Mouse (Mus musculus): ENCODE data around the gene Olfr113. TPM values are rescaled to one million over a fixed set of nuclear protein-coding genes. Genes with fewer than 3 reads are reported as not detected.
"Not testable (repeated sequence)": the region's sequence is repeated elsewhere in the genome, so short reads cannot be mapped to it uniquely, and the experiment has no call there.

The Olfr113 gene
- not detected in 2 replicates for polyA plus RNA-seq (2016; fragmentation: Nextera tagmentation; extraction: Ambion mirVana)

DNA sequence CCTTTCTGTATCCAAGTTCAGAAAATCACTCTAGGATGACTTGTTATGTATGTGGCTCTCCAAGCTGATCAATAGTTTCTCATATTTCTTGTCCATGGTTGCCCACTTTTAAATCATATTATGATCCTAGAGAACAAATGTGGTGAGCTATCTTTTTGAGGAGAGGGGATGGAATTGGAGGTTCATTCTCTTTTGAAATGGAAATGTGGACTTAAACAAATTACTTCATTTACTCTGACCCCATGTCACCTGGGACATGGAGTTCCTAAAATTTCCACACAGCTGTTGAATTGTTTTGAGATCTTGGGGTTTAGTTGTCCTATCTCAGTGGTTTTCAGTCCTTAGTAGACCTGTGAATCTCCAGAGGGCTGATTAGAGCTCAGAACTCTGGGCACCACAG lies at the start of gene Olfr113:
TSS of gene Olfr113 (minus strand) at position 101 of the 400 bp plus-strand sequence.
- no peaks in the 10 kb centered on the region for H3K4me1 ChIP-seq
- H3K9me3 ChIP-seq (replicated peaks): no peaks in the 10 kb centered on the region
- H3K27ac ChIP-seq: no peak within 1 kb of the TSS
- no peaks in the 10 kb centered on the region for H3K36me3 ChIP-seq
- no peaks in the 10 kb centered on the region for H3K27me3 ChIP-seq (ENCODE audit: low read depth, poor library complexity, severe bottlenecking)
- no peak within 1 kb of the TSS for H3K4me3 ChIP-seq
- DNase-seq (ENCODE audit: low spot score): no peak

GRCm38 (mm10) chr17:37627009-37627408 lies 49.5 kb upstream of the Olfr113 start, which contains the start of the genes Olfr115 and Olfr116:
Gene Olfr115, minus strand, starts transcription at chr17:37627109.
Gene Olfr116, minus strand, starts transcription at chr17:37627199.
- H3K27me3 ChIP-seq (ENCODE audit: low read depth, poor library complexity, severe bottlenecking): no peaks in the 10 kb centered on the region
- DNase-seq (ENCODE audit: low spot score): no peak
- no peak within 1 kb of the TSS for H3K4me3 ChIP-seq
- H3K27ac ChIP-seq: no peak within 1 kb of the TSS
- no peaks in the 10 kb centered on the region for H3K4me1 ChIP-seq
- H3K9me3 ChIP-seq (replicated peaks): no peaks in the 10 kb centered on the region
- H3K36me3 ChIP-seq: no peaks in the 10 kb centered on the region
- WGBS: 75% methylated on average over 2 of the region's 2 CpGs

DNA sequence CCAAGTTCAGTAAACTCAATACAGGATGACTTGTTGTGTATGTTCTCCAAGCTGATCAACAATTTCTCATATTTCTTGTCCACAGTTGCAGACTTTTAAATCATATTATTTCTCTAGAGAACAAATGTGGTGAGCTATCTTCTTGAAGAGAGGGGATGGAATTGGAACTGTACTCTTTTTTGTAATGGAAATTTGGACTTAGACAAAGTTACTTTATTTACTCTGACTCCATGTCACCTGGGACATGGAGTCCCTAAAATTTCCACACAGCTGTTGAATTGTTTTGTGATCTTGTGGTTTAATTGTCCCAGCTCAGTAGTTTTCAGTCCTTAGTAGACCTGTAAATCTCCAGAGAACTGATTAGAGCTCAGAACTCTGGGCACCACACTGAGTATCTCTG lies 15.2 kb upstream of the Olfr113 start, which contains the start of gene Olfr114:
TSS of gene Olfr114 (minus strand) at position 101 of the 400 bp plus-strand sequence.
- no peak for DNase-seq (ENCODE audit: low spot score)
- H3K36me3 ChIP-seq: no peaks in the 10 kb centered on the region
- H3K27me3 ChIP-seq (ENCODE audit: low read depth, poor library complexity, severe bottlenecking): no peaks in the 10 kb centered on the region
- no peaks in the 10 kb centered on the region for H3K4me1 ChIP-seq
- H3K9me3 ChIP-seq (replicated peaks): no peaks in the 10 kb centered on the region
- H3K4me3 ChIP-seq: no peak within 1 kb of the TSS
- no peak within 1 kb of the TSS for H3K27ac ChIP-seq

GRCm38 (mm10) chr17:37569351-37569750 lies 8.1 kb downstream of the Olfr113 start, which contains the start of gene Olfr112:
Gene Olfr112, minus strand, starts transcription at chr17:37569451.
- no peaks in the 10 kb centered on the region for H3K9me3 ChIP-seq (replicated peaks)
- H3K36me3 ChIP-seq: no peaks in the 10 kb centered on the region
- DNase-seq (ENCODE audit: low spot score): no peak
- no peak within 1 kb of the TSS for H3K4me3 ChIP-seq
- no peaks in the 10 kb centered on the region for H3K4me1 ChIP-seq
- H3K27me3 ChIP-seq (ENCODE audit: low read depth, poor library complexity, severe bottlenecking): no peaks in the 10 kb centered on the region
- no peak within 1 kb of the TSS for H3K27ac ChIP-seq

DNA sequence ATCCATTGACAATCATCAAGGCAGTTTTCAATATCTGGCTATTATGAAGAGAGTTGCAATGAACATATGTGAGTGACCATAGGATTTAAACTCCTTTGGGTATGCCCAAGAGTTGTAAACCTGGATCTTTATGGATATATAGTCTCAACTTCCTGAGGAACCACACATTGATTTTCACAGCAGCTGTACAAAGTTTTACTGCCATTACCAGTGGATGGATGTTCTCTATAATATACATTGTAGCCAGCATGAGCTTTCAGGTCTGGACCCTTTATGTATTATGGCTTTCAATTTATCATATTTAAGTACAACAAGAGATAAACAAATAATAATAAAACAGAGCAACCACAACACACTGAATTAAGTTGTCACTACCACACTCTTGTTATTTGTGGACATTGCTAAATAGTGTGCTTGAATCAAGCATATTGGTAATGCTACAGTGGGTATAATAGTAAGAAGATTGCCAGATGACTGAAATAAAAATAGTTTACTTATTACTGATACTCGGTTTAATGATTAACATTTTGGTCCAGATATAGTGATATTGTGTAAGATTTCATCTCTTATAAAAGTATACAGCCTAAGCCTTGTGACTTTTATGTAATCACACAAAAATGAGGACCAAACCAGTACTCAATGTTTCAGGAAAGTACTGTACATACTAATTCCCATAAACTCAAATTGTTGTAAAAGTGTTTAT lies 18.4 kb downstream of the Olfr113 start:
- Histone ChIP-seq H3K9me3 (replicated peaks) (no peaks in the 10 kb centered on the region), H3K4me1 (no peaks in the 10 kb centered on the region), H3K36me3 (no peaks in the 10 kb centered on the region), H3K4me3 (no peak overlapping the region), H3K27ac (no peak overlapping the region), H3K27me3 (ENCODE audit: low read depth, poor library complexity, severe bottlenecking) (no peaks in the 10 kb centered on the region)
- 83% methylated on average over 1 of the region's 1 CpGs for WGBS
- DNase-seq (ENCODE audit: low spot score): no peak

DNA sequence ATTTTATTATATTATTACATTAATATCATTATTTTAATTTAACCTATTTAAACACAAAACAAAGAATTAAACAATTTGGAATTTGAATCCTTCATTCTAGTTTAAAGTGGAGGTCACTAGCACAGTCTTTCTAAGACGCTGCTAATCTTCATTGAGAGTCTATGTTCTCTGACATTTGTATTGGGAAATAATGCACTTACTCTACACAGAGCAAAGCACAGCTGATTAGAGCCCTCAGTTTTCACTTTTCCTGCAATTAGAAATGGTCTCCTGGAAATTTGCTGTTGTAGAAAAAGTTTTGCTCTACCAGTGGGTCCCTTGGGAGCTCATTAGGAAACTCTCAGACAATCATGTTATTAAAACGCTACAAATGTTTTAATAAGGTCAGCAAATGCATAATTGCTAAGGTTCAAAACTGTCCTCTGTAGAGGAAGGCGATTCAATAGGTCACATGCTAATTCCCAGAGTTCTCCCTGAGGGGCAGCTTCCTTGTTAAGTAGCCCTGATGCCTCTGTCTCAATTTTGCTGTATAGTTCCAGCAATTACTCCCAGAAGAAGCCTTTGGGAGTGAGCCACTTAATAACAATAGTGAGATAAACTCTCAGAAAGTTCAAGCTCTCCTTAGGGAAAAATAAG lies 33.5 kb downstream of the Olfr113 start:
- Histone ChIP-seq H3K27ac (no peak overlapping the region), H3K9me3 (replicated peaks) (no peaks in the 10 kb centered on the region), H3K36me3 (no peaks in the 10 kb centered on the region), H3K27me3 (ENCODE audit: low read depth, poor library complexity, severe bottlenecking) (no peaks in the 10 kb centered on the region), H3K4me1 (no peaks in the 10 kb centered on the region), H3K4me3 (no peak overlapping the region)
- WGBS: 74% methylated on average over 3 of the region's 3 CpGs
- no peak for DNase-seq (ENCODE audit: low spot score)

DNA sequence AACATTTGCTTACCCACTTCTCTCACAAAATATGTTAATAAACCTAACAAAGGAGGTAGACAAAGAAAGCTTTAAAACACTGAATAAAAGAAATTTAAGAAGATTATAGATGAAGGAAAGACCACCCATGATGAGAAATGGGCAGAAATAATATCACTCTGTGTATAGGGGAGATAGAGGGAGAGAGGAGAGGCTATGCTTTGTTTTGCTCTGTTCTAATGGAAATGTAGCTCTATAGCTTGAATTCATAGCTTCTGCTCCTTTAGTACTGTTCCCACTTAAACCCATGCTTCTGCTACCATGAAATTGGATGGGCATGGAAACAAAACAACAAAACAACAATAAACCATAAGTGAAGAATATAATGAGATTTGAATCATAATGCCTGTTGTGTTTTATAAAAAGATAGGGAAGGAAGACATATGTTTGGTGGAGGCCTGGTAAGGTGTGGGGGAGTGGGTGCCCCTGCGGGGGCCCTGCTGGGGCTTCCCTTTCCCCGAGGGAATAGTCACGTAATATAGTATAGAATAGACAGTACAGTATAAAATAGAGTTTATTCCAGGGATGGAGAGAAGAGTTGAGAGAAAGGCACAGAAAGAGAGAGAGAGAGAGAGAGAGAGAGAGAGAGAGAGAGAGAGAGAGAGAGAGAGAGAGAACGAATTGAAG lies 35.9 kb downstream of the Olfr113 start:
- Histone ChIP-seq H3K36me3 (no peaks in the 10 kb centered on the region), H3K9me3 (replicated peaks) (no peaks in the 10 kb centered on the region), H3K4me3 (no peak overlapping the region), H3K27ac (no peak overlapping the region), H3K4me1 (no peaks in the 10 kb centered on the region), H3K27me3 (ENCODE audit: low read depth, poor library complexity, severe bottlenecking) (no peaks in the 10 kb centered on the region)
- 88% methylated on average over 4 of the region's 4 CpGs for WGBS
- no peak for DNase-seq (ENCODE audit: low spot score)

- not testable (repeated sequence) for DNase-seq (ENCODE audit: low spot score); H3K27me3 ChIP-seq (ENCODE audit: low read depth, poor library complexity, severe bottlenecking); H3K4me3 ChIP-seq; H3K4me1 ChIP-seq; H3K9me3 ChIP-seq (replicated peaks); H3K27ac ChIP-seq; H3K36me3 ChIP-seq
- 69% methylated on average over 1 of the region's 1 CpGs for WGBS
These were observed 39.0 kb downstream of the Olfr113 start for GRCm38 (mm10) chr17:37538416-37538815.

DNA sequence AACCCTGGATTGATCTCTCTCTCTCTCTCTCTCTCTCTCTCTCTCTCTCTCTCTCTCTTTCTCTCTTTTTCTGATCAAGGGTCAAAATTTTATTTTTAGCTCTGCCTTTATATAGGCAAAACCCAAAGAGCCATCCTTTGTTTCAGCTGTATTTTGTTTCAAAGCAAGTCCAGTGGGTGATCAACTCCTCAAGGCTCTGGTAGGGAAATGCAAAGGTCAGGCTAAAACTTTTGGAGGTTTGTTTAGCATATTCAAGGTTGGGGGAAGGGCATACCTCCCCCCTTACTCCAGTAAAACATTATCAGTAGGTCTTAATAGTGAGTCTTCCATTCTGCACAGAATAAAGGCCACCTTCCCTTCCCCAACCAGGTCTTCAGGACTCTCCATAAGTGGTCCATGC lies 42.3 kb downstream of the Olfr113 start:
- Histone ChIP-seq H3K9me3 (replicated peaks) (no peaks in the 10 kb centered on the region), H3K4me1 (no peaks in the 10 kb centered on the region), H3K36me3 (no peaks in the 10 kb centered on the region), H3K27me3 (ENCODE audit: low read depth, poor library complexity, severe bottlenecking) (no peaks in the 10 kb centered on the region), H3K4me3 (no peak overlapping the region), H3K27ac (no peak overlapping the region)
- DNase-seq (ENCODE audit: low spot score): no peak

DNA sequence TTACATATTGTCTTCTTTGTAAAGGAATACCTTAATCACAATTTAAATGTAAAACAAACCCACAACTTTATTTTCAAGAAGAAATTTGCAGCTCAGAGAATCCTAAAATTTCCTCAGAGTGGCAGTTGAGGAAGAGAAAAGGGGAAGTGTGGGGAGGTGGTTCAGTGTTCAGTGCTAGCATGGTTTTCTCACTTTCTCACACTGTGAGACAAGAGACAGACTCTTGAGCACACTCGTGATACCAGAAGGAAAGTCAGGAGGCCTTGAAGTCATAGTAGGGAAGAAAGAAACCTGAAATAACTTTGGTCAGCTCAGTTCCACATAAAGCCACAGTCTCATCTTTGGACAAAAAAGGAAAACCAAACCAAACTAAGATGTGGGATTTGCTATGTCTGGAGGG lies 52.0 kb downstream of the Olfr113 start:
- H3K4me3 ChIP-seq; H3K4me1 ChIP-seq; H3K27me3 ChIP-seq (ENCODE audit: low read depth, poor library complexity, severe bottlenecking); H3K9me3 ChIP-seq (replicated peaks); H3K27ac ChIP-seq; H3K36me3 ChIP-seq; DNase-seq (ENCODE audit: low spot score): not testable (repeated sequence)
- 83% methylated on average over 1 of the region's 1 CpGs for whole genome bisulfite sequencing

DNA sequence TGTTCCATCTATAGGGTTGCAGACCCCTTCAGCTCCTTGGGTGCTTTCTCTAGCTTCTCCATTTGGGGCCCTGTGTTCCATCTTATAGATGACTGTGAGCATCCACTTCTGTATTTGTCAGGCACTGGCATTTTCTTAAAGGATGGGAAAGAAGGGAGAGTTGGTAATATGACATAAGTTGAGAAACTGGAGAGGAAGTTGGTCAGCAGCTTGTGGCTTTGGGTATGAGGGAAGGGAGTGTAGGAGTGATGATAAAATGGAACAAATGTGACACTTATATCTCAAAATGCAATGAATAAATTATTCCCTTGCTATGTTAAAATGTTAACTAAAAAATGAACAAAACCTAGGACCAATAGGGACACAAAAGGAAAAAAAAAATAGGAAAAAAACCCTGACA lies 52.9 kb downstream of the Olfr113 start:
- H3K4me1 ChIP-seq; H3K27ac ChIP-seq; H3K4me3 ChIP-seq; H3K27me3 ChIP-seq (ENCODE audit: low read depth, poor library complexity, severe bottlenecking); DNase-seq (ENCODE audit: low spot score); H3K9me3 ChIP-seq (replicated peaks); H3K36me3 ChIP-seq: not testable (repeated sequence)
